Mouse (Mus musculus): ENCODE measurements at regions not wholly inside any gene's neighbourhood (a gene's known extent, or its start where the extent isn't known, plus 50 kb on each side); places are given as distances from the start of the nearest gene placed in this dataset.

DNA sequence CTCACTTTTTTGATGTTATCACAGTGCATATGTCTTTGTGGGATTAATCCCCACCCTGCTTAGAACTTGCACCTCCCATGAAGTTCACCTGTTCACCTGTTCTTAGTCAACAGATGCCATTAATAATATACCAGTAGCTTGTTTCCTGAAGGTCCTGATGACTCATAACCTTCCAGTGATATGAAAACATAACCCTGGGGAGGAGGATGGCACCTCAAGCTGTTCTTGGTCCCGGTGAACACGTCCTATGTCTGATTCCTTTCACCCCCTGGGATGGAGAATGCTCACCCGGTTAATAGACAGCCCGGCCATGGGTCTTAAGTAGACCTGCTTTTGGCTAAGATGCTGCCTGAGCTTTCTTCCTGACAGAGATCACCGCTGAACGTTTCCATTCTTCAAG, 174.6 kb downstream of the Cbln1 start:
- 85% methylated on average over 6 of the region's 6 CpGs for WGBS
- no peak for ATAC-seq (ENCODE audit: insufficient read depth, low FRiP score)
- Histone ChIP-seq H3K9ac (ENCODE audit: low read length) (no peak overlapping the region), H3K27ac (ENCODE audit: low read length) (no peak overlapping the region), H3K27me3 (ENCODE audit: control insufficient read depth, insufficient read depth, low read length) (no peaks in the 10 kb centered on the region), H3K36me3 (ENCODE audit: control insufficient read depth, insufficient read depth, low read length) (no peaks in the 10 kb centered on the region), H3K9me3 (replicated peaks; ENCODE audit: control insufficient read depth, low read length) (no peaks in the 10 kb centered on the region), H3K4me1 (ENCODE audit: control insufficient read depth, insufficient read depth, low read length) (no peaks in the 10 kb centered on the region), H3K4me3 (replicated peaks; ENCODE audit: low read length) (no peak overlapping the region), H3K4me2 (ENCODE audit: low read depth, low read length) (no peak overlapping the region)

DNA sequence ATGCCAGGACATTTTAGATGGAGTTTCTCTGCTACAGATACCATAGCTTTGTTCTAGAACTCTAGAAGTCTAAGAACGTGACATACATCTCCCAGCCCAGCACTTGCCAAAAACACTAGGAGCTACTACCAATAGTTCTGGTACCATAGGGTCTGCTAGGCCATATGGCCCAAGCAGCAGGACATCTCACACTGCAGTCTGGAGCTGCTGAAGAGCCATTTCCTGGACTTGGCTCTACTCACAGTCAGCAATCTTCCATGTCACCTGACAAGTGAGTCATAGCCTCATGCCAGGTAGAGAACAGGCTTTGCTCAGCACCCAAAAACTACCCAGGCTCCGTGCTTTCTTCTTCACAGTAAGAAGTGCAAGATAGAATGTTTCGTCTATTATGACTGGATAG, 175.1 kb downstream of the Cbln1 start:
- Histone ChIP-seq H3K4me2 (ENCODE audit: low read depth, low read length) (no peak overlapping the region), H3K4me1 (ENCODE audit: control insufficient read depth, insufficient read depth, low read length) (no peaks in the 10 kb centered on the region), H3K27ac (ENCODE audit: low read length) (no peak overlapping the region), H3K36me3 (ENCODE audit: control insufficient read depth, insufficient read depth, low read length) (no peaks in the 10 kb centered on the region), H3K9me3 (replicated peaks; ENCODE audit: control insufficient read depth, low read length) (no peaks in the 10 kb centered on the region), H3K27me3 (ENCODE audit: control insufficient read depth, insufficient read depth, low read length) (no peaks in the 10 kb centered on the region), H3K4me3 (replicated peaks; ENCODE audit: low read length) (no peak overlapping the region), H3K9ac (ENCODE audit: low read length) (no peak overlapping the region)
- no peak for ATAC-seq (ENCODE audit: insufficient read depth, low FRiP score)
- 85% methylated on average over 3 of the region's 3 CpGs for WGBS

DNA sequence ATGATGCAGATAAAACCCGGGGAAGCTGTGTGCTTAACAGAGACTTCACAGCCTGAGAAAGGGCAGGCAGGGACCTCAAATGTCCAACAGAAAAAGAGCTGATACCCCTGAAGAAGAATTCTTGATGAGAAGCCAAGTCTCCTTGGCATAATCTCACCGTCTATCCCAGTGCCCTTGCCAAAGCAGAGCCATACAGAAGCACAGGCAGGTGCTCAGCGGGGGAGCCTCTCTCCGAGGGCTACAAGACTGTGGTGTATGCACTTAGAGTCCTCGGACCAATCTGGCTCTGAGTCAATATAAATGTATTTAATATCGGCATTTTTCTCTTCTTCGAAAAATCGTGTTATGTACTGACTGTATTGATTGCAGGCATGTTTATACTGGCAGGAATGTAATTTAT, 186.3 kb downstream of the Cbln1 start:
- Histone ChIP-seq H3K4me2 (ENCODE audit: low read depth, low read length) (no peak overlapping the region), H3K36me3 (ENCODE audit: control insufficient read depth, insufficient read depth, low read length) (no peaks in the 10 kb centered on the region), H3K4me1 (ENCODE audit: control insufficient read depth, insufficient read depth, low read length) (no peaks in the 10 kb centered on the region), H3K27ac (ENCODE audit: low read length) (no peak overlapping the region), H3K4me3 (replicated peaks; ENCODE audit: low read length) (no peak overlapping the region), H3K9ac (ENCODE audit: low read length) (no peak overlapping the region), H3K27me3 (ENCODE audit: control insufficient read depth, insufficient read depth, low read length) (no peaks in the 10 kb centered on the region), H3K9me3 (replicated peaks; ENCODE audit: control insufficient read depth, low read length) (no peaks in the 10 kb centered on the region)
- 74% methylated on average over 8 of the region's 8 CpGs for WGBS
- no peak for ATAC-seq (ENCODE audit: insufficient read depth, low FRiP score)

DNA sequence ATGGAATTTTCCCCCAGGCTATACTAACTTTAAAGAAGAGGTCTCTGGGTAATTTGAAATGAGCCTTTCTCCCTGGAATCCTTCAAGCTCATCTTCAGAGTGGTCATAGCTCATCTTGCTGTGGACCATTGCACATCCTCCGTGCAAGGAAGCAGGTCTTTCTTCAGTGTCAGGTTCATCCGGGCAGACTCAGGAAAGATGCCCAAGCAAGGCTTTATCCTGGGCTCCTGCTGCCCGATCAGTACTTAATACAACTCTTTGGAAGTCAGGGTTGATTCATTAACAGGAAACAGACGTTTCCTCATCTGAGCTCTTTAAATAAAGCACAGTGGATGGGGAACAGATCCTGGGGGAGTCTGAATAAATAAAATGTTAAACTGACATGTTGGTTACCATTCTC, 188.1 kb downstream of the Cbln1 start:
- H3K9ac ChIP-seq (ENCODE audit: low read length): no peak overlapping the region
- no peaks in the 10 kb centered on the region for H3K36me3 ChIP-seq (ENCODE audit: control insufficient read depth, insufficient read depth, low read length)
- H3K27ac ChIP-seq (ENCODE audit: low read length): no peak overlapping the region
- H3K9me3 ChIP-seq (replicated peaks; ENCODE audit: control insufficient read depth, low read length): no peaks in the 10 kb centered on the region
- no peaks in the 10 kb centered on the region for H3K4me1 ChIP-seq (ENCODE audit: control insufficient read depth, insufficient read depth, low read length)
- WGBS: 53% methylated on average over 4 of the region's 4 CpGs
- no peak for ATAC-seq (ENCODE audit: insufficient read depth, low FRiP score)
- H3K4me3 ChIP-seq (replicated peaks; ENCODE audit: low read length): no peak overlapping the region
- H3K27me3 ChIP-seq (ENCODE audit: control insufficient read depth, insufficient read depth, low read length): no peaks in the 10 kb centered on the region
- H3K4me2 ChIP-seq (ENCODE audit: low read depth, low read length): no peak overlapping the region

DNA sequence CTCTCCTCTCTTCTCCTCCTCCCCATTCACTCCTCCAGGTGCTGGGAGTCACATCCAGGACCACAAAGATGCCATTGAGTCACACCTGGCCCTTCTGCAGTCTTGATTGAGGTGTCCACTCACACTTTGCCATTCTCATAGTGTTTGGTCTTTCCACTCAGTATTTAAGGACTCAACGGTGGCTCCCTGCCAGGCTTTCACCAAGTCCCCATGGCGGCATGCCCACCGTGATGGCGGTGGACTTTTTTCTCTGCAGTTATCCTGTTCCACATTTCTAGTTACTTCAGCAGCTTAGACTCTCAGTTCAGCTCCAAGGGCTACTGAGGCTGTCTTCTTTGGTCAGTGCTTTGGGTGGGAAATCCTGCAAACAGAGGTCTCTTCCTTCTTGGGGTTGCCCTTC, 189.9 kb downstream of the Cbln1 start:
- Histone ChIP-seq H3K27ac (ENCODE audit: low read length) (no peak overlapping the region), H3K9me3 (replicated peaks; ENCODE audit: control insufficient read depth, low read length) (no peaks in the 10 kb centered on the region), H3K4me2 (ENCODE audit: low read depth, low read length) (no peak overlapping the region), H3K4me1 (ENCODE audit: control insufficient read depth, insufficient read depth, low read length) (no peaks in the 10 kb centered on the region), H3K9ac (ENCODE audit: low read length) (no peak overlapping the region), H3K4me3 (replicated peaks; ENCODE audit: low read length) (no peak overlapping the region), H3K27me3 (ENCODE audit: control insufficient read depth, insufficient read depth, low read length) (no peaks in the 10 kb centered on the region), H3K36me3 (ENCODE audit: control insufficient read depth, insufficient read depth, low read length) (no peaks in the 10 kb centered on the region)
- 93% methylated on average over 4 of the region's 4 CpGs for WGBS
- no peak for ATAC-seq (ENCODE audit: insufficient read depth, low FRiP score)

DNA sequence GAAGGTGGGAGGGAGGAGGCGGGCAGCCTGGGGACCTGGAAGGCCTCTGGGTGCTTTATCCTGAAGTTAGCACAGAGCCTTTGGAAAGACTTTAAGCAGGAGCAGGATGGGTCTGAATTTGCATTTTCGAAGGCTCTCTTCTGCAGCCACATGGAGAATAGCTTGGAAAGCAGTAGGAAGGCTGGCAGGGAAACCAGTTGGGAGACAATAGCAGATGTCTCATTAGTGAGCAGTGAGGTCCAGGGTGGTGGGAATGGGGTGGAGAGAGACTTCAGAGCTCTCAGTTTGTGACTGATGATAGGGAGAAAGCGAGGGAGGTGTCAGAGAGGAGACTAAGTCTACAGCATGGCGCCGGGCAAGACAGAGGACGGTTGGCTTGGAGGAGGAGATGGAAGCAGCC, 199.1 kb downstream of the Cbln1 start:
- no peak overlapping the region for H3K27ac ChIP-seq (ENCODE audit: low read length)
- H3K27me3 ChIP-seq (ENCODE audit: control insufficient read depth, insufficient read depth, low read length): no peaks in the 10 kb centered on the region
- H3K9me3 ChIP-seq (replicated peaks; ENCODE audit: control insufficient read depth, low read length): no peaks in the 10 kb centered on the region
- no peaks in the 10 kb centered on the region for H3K36me3 ChIP-seq (ENCODE audit: control insufficient read depth, insufficient read depth, low read length)
- H3K4me3 ChIP-seq (replicated peaks; ENCODE audit: low read length): no peak overlapping the region
- H3K4me1 ChIP-seq (ENCODE audit: control insufficient read depth, insufficient read depth, low read length): no peaks in the 10 kb centered on the region
- H3K9ac ChIP-seq (ENCODE audit: low read length): no peak overlapping the region
- no peak overlapping the region for H3K4me2 ChIP-seq (ENCODE audit: low read depth, low read length)
- 42% methylated on average over 6 of the region's 6 CpGs for WGBS
- no peak for ATAC-seq (ENCODE audit: insufficient read depth, low FRiP score)

DNA sequence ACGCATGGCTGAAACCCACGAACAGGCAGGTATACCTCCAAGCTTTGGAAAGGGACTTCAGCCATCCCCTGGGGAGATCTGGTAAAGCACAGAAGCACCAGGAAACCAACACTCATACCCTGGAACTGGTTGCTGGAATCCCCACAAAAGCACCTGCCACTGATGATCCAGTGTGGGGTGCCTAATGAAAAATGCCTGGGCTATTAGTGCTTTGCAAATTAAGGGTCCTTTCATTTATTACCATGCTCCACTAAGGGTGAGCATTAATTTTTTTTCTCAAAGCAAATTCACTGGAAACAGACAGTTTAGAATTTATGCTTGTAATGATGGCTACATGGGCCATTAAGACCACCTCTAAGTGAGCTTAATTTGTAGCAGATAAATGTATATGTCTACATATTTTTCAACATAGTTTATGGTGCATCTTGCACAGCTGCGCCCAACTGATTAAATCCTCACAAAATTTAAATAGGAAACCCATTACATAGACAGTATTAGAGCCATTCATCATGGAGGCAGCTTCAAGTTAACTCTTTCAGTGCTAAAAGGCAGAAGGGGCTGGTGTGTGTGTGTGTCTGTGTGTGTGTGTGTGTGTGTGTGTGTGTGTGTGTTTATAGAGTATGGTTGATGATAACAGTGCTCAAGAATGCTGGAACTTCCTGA, 201.8 kb downstream of the Cbln1 start:
- Histone ChIP-seq H3K27ac (ENCODE audit: low read length) (no peak overlapping the region), H3K36me3 (ENCODE audit: control insufficient read depth, insufficient read depth, low read length) (no peaks in the 10 kb centered on the region), H3K27me3 (ENCODE audit: control insufficient read depth, insufficient read depth, low read length) (no peaks in the 10 kb centered on the region), H3K4me1 (ENCODE audit: control insufficient read depth, insufficient read depth, low read length) (no peaks in the 10 kb centered on the region), H3K9me3 (replicated peaks; ENCODE audit: control insufficient read depth, low read length) (no peaks in the 10 kb centered on the region), H3K4me3 (replicated peaks; ENCODE audit: low read length) (no peak overlapping the region), H3K9ac (ENCODE audit: low read length) (no peak overlapping the region), H3K4me2 (ENCODE audit: low read depth, low read length) (no peak overlapping the region)
- 67% methylated on average over 3 of the region's 3 CpGs for WGBS
- no peak for ATAC-seq (ENCODE audit: insufficient read depth, low FRiP score)

DNA sequence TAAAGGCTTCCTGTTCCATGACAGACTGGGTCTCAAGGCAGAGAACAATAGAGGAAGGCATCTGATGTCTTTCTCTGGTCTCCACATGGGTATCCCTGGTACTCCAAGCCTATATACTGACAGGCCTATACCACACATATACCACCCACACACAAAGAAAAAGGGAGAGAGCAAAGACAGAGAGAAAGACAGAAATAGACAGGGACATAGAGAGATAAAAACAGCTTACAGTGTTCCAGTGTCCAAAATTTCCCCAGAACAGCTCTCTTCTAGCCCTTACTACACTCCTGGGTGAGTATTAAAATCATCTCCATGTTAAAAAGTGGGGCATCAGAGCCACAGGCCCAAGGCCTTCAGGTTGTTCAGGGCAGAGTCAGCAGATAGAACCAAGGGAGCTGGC, 204.2 kb downstream of the Cbln1 start:
- Histone ChIP-seq H3K9me3 (replicated peaks; ENCODE audit: control insufficient read depth, low read length) (no peaks in the 10 kb centered on the region), H3K9ac (ENCODE audit: low read length) (no peak overlapping the region), H3K4me3 (replicated peaks; ENCODE audit: low read length) (no peak overlapping the region), H3K27me3 (ENCODE audit: control insufficient read depth, insufficient read depth, low read length) (no peaks in the 10 kb centered on the region), H3K4me2 (ENCODE audit: low read depth, low read length) (no peak overlapping the region), H3K27ac (ENCODE audit: low read length) (no peak overlapping the region), H3K4me1 (ENCODE audit: control insufficient read depth, insufficient read depth, low read length) (no peaks in the 10 kb centered on the region), H3K36me3 (ENCODE audit: control insufficient read depth, insufficient read depth, low read length) (no peaks in the 10 kb centered on the region)
- ATAC-seq (ENCODE audit: insufficient read depth, low FRiP score): no peak

DNA sequence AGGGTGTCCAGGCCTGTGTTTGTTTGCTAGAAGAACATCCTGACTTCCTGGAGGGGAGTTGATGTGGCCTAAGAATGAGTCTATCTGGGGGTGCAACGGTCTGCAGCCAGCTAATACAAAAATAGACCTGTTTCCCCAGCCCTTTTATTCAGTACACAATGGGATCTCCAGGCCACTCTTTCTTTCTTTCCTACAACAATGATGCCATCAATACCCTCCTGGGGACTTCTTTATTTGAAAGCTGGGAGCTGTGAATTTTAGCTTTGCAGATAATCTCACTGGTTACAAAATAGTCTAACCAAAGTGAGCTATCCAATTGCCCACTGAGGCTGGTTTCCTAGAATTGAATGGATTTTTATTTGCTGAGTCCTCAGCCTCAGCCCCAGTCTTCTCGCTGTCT, 207.4 kb downstream of the Cbln1 start:
- ATAC-seq (ENCODE audit: insufficient read depth, low FRiP score): no peak
- H3K9ac ChIP-seq (ENCODE audit: low read length): no peak overlapping the region
- no peak overlapping the region for H3K27ac ChIP-seq (ENCODE audit: low read length)
- H3K27me3 ChIP-seq (ENCODE audit: control insufficient read depth, insufficient read depth, low read length): no peaks in the 10 kb centered on the region
- H3K9me3 ChIP-seq (replicated peaks; ENCODE audit: control insufficient read depth, low read length): no peaks in the 10 kb centered on the region
- H3K36me3 ChIP-seq (ENCODE audit: control insufficient read depth, insufficient read depth, low read length): no peaks in the 10 kb centered on the region
- no peak overlapping the region for H3K4me2 ChIP-seq (ENCODE audit: low read depth, low read length)
- no peaks in the 10 kb centered on the region for H3K4me1 ChIP-seq (ENCODE audit: control insufficient read depth, insufficient read depth, low read length)
- WGBS: 59% methylated on average over 2 of the region's 2 CpGs
- no peak overlapping the region for H3K4me3 ChIP-seq (replicated peaks; ENCODE audit: low read length)

DNA sequence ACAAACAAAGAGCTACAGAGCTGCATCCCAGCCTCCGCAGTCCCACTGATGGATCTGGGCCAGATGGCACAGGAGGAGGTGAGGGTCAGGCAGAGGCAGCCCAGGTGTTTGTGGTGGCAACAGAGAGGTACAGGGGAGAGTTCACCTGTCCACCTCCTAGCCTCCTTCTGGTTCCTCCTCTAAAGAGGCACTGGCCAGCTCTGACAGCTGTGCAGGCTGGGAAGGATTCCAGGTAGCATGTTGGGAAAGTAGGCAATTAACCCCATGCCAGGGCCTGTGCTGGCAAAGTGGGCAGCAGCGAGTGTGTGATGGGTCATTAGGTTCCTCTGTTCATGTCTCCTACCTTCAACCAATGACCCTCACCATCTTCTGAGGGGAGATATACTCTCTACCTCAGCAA, 212.1 kb downstream of the Cbln1 start:
- Histone ChIP-seq H3K9ac (ENCODE audit: low read length) (no peak overlapping the region), H3K36me3 (ENCODE audit: control insufficient read depth, insufficient read depth, low read length) (no peaks in the 10 kb centered on the region), H3K4me2 (ENCODE audit: low read depth, low read length) (no peak overlapping the region), H3K4me1 (ENCODE audit: control insufficient read depth, insufficient read depth, low read length) (no peaks in the 10 kb centered on the region), H3K4me3 (replicated peaks; ENCODE audit: low read length) (no peak overlapping the region), H3K9me3 (replicated peaks; ENCODE audit: control insufficient read depth, low read length) (no peaks in the 10 kb centered on the region), H3K27me3 (ENCODE audit: control insufficient read depth, insufficient read depth, low read length) (no peaks in the 10 kb centered on the region), H3K27ac (ENCODE audit: low read length) (no peak overlapping the region)
- 82% methylated on average over 2 of the region's 2 CpGs for WGBS
- ATAC-seq (ENCODE audit: insufficient read depth, low FRiP score): no peak
